Mouse (Mus musculus): Measurements from ENCODE around the gene Noct.

DNA sequence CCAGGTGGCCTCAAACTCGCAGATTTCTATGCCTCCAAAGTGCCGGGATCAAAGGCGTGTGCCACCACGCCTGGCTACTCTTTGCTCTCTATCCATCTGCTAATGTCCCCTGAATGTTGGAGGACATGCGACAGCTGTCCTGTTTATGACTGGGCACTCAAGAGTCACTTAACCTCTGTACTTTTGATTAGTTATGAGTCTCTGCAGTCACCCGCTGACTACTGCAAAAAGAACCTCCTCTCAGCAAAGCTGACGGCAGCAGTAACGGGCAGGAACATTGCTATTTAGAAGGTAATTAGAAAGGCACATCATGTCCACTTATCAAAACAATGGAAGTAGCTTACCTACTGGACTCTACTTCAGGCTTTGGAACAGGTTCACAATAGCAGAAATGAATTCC is 2.4 kb upstream of the Noct start:
- TF ChIP-seq CTCF (conservative IDR thresholded peaks at IDR 0.05; ENCODE audit: low read length) = no peak
- no peak for TF ChIP-seq NANOG (IDR thresholded peaks at IDR 0.05; ENCODE audit: borderline replicate concordance, low read length)
